Mouse (Mus musculus) brain, embryonic 14.5 days (tissue): Measurements from ENCODE around the gene Nrg4.

Experiments used
- CTCF ChIP-seq: fragments of 200-500 bp; IDR thresholded peaks from 2 replicates; pipeline ENCODE4 v1.5.1; 2012; ENCODE audit warnings: inconsistent platforms, mild to moderate bottlenecking, moderate library complexity, borderline replicate concordance; ENCODE audit not compliant: insufficient read depth, insufficient read length; ENCODE audit errors: extremely low read depth
- POLR2A ChIP-seq: fragments of 200-500 bp; IDR thresholded peaks from 2 replicates; pipeline ENCODE4 v1.6.1; 2012; ENCODE audit warnings: mild to moderate bottlenecking, inconsistent platforms, borderline replicate concordance; ENCODE audit not compliant: poor library complexity, insufficient read depth, insufficient read length, severe bottlenecking; ENCODE audit errors: extremely low read depth

GRCm38 (mm10) chr9:55250595-55251247 lies 75.9 kb downstream of the Nrg4 start:
- TF ChIP-seq POLR2A (no peak), CTCF (no peak)
